Mouse (Mus musculus) small intestine, adult 2 months (tissue): Measurements from ENCODE around the gene M1ap.

Experiments
- CTCF ChIP-seq: fragments of 200-500 bp; IDR thresholded peaks from 2 replicates; pipeline ENCODE4 v1.5.1; 2012; ENCODE audit warnings: low read depth, mild to moderate bottlenecking, control low read depth, inconsistent platforms, low read length, moderate library complexity, mixed read lengths; ENCODE audit not compliant: insufficient replicate concordance, insufficient read length; ENCODE audit errors: extremely low read depth
- POLR2A ChIP-seq: fragments of 200-500 bp; IDR thresholded peaks from 2 replicates; pipeline ENCODE4 v1.6.1; 2012; ENCODE audit warnings: low read depth, mild to moderate bottlenecking, control low read depth, inconsistent platforms, low read length, moderate library complexity

GRCm38 (mm10) chr6:82925005-82925404, 21.7 kb upstream of the M1ap start:
- TF ChIP-seq POLR2A = no peak
- no peak for TF ChIP-seq CTCF
